Mouse (Mus musculus) T-cell, adult 2 months (primary cell): ENCODE measurements around the gene Bcas2.
"Not testable (repeated sequence)": the region's sequence is repeated elsewhere in the genome, so short reads cannot be mapped to it uniquely, and the experiment has no call there.

ENCODE experiments used
- DNase-seq: peaks from one replicate; pipeline ENCODE4 v3.0.0; 2022; ENCODE audit warnings: low spot score

The Bcas2 gene

DNA sequence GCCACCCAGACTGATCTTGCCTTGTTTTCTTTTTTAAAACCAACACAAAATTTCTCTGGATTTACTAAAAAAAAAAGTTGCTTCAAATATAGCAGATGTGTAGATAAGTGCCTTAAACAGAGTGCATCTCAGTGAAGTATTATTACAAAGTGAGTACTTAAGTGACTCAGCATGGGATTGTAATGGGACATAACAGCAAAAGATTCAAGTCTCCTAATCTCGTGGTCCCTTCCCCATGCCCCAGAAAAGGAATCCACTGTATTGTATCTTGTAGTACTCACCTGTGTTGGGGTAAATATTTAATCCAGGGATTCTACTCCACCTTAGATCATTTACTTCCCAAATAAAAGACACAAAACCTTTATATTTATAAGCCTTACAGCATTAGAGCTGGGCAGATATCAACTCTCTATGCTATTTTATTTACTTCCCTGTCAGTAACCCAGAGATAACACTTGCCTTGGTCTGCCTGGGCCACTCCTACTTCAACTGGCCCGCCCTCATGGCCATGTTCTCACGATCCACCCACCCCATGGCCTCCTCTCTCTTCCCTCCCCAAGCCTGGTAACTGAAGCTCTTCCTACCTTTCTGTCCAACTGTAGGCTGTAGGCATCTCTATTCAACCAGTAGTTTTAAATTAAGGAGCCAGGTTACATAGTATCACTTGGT lies 12.1 kb upstream of the Bcas2 start:
- no peak for DNase-seq

DNA sequence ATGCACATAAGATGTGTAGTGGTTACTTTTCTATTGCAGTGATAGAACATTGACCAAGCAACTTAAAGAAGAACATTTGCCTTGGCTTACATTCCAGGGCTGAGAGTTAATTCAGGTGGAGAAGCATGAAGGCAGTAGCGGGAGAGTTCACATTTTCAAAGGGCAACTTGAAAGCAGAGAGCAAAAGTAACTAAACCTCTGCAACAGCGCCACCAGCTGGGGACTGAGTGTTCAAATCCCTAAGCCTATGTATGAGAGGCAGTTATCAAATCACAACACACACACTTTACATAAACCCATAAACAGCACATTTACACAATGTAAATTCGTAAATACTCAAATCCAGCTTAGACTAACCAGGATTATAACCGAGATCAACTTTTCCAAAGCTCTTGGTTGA lies 1.7 kb upstream of the Bcas2 start:
- DNase-seq = peak; percentile 80

DNA sequence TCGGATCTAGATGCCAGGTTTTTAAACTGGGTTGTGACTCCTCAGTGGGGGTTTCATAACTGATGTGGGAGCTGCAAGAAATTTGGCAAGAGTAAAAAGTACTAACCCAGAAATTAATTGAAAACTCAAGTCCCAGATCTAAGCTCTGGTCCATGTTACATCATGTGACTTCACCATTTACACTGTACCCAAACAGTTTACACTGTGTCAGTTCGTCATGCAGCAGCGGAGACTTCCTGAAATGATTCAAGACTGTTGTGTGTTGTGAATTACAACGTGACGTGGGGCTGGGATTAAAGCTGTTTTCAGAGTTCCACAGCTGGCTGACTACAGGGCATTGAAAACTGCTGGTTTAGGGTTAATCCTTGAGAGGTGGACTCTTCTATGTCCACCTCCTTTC lies 1.2 kb downstream of the Bcas2 start:
- no peak for DNase-seq

DNA sequence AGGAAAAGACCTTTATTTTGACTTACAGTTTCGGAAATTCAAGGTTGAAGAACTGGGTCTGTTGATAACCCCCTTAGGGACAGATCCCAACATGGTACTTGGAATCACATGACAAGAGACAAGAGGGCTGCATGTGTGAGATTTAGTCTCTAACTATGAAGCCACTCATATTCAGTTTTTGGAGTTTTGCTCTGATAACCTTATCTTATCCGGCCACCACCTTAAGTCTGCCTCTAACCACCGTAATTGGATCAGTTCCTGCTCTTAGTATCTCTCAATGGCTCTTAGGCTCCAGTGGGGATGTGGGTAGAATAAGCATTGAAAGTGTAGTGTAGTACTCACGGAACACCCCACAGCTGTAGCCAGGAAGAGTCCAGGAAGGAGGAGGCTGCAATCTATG lies 5.3 kb downstream of the Bcas2 start:
- DNase-seq = no peak

DNA sequence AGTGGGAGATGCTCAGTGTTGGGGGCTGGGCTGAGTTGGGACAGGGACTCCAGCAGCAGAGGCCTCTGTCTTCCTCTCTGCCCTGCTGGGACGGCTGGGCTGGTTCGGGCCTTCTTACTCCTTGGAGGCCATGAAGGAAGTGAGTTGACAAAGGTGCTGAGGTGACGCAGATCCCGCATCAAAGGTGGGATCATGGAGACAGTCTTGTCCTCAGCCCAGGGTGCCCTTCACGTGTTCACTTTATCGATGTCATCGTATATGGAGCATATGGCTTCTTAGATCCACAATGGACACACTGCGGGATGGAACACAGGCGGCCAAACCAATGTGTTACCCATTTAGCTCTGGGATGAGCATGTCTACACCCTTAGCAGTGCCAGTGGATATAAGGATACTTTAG lies 8.1 kb downstream of the Bcas2 start:
- no peak for DNase-seq

DNA sequence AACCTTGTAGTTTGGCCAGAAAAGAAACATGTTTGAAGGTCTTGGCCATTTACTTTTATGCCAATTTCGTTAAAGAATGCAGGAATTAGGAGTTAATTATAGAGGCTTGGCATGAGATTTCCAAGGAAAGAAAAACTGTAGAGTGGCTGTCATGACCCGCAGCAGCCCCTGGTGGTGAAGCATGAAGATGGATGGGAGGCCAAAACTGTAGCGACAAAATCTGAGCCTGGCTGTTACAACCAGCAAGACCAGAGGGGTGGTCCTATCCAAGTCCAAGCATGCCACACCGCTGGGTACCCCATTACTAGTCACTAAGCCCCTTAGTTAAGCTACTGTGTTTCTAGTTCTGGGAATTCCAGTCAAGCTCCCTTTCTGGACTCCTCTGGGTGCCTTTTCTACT lies 9.7 kb downstream of the Bcas2 start:
- DNase-seq = no peak

DNA sequence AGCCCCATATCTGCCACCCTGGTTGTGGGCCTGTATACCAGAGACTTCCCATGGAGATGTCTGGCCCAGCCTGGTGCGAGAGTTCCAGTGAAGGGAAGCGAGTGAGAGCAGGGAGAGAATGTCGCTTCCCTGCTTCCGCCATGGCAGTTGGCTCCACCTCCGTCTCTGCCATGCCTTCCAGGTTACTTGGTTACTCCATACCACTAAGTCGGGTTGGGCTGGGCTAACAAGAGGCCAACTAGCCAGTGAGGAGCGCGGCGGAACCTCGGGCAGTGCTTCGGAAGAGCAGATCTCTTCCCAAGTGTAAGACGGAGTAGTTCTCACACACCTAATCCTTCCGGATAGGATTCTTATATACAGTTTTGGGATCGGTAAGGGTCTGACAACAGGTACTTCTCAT lies 11.4 kb downstream of the Bcas2 start:
- no peak for DNase-seq

DNA sequence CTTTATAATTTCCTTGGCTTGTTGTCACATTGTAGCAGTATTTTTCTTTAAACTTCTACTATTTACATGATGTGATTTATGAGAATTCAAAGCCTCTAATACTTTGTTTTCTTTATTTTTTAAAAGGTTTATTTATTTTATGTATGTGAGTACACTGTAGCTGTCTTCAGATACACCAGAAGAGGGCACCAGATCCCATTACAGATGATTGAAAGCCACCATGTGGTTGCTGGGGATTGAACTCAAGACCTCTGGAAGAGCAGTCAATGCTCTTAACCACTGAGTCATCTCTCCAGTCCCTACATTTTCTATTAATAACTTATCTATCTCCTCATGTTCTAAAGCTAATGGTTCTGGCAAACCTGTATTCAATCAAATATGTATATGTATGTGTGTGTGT lies 13.0 kb downstream of the Bcas2 start:
- peak; percentile 15 for DNase-seq

DNA sequence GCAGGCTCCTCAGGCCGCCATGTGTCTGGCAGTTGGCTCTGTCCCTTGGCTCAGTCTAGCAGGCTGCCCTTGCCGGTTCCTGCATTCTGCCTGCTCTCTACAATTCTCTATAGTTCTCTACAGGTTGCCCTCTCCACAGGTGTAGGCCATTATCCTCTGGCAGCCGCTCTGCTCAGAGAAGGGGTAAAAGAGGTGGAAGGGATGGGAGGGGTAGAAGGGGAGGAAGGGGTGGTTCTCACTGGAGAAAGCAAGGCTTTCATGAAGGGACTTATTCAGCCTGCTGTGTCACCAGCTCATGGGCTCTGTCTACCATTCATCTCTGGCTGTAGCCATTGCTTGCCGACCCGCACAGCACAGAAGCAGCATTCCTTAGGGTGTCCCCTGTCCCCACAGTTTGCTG lies 17.0 kb downstream of the Bcas2 start:
- DNase-seq = no peak

DNA sequence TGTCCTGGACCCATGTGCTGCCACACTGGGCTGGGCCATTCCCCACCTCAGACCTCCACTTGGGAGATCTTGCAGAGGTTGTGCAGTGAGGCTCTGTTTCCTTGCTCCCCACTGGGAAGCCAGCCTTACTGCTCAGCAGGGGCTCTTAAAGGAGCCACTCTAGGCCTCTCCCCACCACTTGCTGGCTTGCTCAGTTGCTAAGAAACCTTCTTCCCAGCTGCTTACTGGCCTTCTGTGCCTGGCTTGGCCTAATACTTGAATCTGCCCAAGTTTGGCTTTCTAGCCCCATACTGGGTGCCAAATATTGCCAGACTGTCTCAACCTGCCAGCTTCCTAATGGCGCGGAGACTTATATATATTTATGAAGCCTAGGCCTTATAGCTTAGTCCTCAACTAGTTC lies 17.4 kb downstream of the Bcas2 start:
- no peak for DNase-seq

DNA sequence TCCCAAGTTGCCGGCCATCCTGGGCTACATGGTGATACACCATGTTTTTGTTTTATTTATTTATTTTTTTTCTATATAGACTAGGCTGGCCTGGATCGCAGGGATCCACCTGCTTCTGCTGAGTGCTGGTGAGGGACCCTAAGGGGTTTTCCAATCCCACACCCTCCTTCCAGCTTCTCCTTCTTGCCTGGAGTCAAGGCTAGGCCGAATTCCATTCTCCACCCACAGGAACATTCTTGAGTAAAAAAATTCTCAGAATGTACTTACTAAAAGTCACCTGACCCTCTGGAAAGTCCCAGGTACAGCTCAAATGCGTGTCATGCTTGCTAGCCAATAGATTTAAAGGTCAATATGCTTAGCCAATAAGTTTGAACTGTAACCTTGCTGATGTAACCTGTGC lies 20.7 kb downstream of the Bcas2 start:
- DNase-seq = no peak

DNA sequence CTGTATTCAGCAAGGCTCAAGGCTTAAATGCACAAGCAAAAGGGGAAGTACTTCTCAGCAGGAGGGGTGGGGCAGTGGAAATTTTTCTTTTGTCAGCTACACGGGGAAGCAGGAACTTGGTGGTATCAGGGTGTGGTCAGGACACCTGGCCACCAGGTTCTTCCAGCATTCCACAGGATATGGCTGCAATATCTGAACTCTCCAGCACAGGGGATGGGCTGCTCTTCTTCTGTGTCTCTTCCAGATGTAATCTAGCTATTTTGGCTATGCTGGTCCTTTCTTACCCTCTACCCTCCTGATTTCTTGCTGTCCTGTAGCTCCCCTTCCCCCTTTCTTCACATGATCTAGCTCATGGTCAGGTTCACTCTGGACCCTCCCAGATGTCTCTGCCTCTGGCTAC lies 21.7 kb downstream of the Bcas2 start:
- no peak for DNase-seq

DNA sequence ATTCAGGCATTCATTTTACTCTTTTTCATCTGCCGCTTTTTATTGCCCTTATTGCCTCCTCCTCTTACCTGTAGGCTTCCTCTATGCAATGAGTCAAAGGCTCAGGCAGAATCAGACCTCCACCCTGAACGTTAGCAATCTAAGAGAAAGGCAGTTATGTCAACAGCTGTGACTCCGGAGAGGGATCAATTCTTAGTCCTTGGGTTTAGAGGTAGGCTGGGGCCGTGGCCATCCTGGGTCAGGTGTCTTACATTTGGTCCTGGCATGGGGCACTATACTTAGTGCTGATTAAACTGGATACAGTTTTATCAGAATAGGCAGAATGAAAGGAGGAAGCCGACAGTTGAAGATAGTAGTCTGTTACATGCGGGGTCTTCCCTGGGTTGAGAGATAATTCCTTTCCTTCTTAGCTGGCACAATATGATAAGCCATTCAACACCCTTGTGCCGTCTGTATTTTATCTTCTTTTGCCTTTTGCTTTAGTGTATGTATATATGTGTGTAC lies 24.9 kb downstream of the Bcas2 start:
- DNase-seq = no peak

DNA sequence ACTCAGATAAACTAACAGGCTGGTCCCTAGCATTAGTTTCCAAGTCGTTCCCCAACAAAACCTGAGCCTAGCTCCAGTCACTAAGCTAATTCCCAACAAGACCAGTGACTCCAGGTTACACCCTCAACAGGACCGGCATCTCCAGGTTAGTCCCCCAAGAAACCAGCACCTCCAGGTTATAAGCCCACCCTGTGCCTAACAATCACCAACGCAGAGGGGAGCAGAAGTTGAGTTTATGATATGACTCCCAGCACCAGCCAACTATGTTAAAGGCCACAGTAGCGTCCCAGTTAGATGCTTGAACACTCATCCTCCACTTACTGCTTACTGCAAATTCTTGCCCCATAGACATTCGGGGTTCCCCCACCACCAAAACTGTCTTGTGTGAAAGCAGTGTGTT lies 27.9 kb downstream of the Bcas2 start:
- DNase-seq = no peak

DNA sequence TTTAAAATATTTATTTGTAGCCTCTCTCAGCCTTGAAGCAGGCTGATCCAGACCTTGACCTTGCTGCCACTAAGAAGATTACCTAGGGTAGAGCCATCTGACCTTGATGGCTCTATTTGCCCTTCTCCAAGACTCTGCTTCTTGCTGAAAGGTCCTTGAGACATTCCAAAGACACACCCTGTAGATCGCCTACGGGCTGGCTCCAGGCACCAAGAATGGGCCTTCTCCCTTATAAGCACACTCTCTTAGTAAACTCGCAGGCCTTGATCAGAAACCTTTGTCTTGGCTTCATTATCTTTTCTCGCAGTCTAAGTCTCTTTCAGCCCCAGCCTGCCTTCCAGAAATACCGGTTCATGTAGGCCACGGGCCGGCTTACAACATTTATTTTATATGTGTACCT lies 29.6 kb downstream of the Bcas2 start:
- DNase-seq = not testable (repeated sequence)

DNA sequence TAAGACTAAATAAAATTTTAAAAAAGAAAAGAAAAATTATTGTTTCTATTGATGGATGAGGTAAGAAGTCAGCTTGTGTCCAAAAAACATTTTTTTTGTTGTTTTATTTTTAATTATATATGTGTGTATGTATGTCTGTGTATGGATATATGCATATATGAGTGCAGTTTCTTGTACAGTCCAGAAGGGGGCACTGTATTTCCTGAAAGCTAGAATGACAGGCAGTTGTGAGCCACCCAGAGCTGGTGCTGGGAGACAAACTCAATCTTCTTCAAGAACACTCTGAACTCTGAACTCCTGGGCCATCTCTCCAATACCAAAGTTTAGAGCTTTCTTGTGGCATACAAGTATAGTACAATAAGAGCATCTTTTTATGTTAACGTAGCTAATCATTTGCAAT lies 32.1 kb downstream of the Bcas2 start:
- DNase-seq = no peak

DNA sequence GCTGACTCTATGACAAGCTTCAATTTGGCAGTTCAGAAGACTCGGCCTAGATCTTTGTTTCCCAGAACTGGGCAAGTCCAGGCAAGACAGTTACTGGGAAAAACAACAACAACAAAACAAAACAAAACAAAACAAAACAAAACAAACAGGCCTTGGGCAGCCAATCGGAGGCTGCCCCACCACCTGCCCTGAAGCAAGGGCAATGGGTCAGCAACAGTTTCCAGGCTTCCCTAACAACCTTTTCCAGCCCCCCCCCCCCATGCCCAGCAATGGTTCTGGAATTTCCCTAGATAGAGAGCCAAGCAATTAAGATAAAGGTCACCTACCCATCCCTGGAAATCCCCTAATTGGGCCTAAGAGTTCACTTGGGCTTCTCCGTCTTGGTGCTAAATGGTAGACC lies 33.0 kb downstream of the Bcas2 start:
- no peak for DNase-seq

DNA sequence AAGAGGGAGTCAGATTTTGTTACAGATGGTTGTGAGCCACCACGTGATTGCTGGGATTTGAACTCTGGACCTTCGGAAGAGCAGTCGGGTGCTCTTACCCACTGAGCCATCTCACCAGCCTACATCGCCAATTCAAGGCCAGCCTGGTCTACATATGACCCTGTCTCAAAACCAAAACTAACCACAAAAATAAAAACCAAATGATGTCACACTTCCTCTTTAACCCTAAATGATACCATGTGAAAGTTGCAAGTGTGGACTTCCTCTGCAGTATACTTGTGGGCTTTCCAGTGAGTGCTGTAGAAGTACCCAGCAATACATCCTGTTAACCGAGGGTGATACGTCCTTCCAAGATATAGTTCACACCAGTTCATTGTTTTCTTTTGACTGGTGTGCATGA lies 34.9 kb downstream of the Bcas2 start:
- peak; percentile 62 for DNase-seq

DNA sequence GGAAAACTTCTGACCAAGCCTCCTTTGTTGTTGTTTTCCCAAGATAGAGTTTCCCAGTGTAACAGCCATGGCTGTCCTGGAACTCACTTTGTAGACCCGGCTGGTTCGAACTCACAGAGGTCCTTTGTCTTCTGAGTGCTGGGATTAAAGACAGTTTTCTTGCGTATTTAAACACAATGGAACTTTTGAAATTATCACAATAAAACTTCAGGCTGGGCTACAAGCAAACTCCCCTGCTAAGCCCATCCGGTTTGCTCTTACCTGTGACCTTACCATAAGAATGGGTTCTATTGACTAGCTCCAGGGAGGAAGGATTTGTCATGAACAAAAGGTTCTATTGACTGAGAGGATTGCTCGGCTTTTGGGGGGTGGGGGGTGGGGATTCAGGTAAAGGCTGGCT lies 36.3 kb downstream of the Bcas2 start:
- DNase-seq = no peak

DNA sequence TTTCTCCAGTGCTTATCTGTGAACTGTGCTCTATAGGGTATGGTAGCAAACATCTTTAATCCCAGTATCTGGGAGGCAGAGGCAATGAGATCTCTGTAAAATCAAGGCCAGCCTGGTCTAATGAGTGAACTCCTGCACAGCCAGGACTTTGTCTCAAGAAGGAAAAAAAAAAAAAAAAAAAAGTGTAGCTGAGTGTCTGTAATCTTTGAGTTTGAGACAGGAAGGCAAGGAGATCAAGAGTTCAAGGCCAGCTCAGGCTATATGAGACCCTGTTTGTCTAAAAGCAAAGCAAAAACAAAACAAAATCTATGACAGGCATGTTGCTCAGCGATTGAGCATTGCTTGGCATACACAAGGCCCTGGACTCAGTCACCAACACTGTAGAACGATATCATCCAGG lies 36.8 kb downstream of the Bcas2 start:
- no peak for DNase-seq

DNA sequence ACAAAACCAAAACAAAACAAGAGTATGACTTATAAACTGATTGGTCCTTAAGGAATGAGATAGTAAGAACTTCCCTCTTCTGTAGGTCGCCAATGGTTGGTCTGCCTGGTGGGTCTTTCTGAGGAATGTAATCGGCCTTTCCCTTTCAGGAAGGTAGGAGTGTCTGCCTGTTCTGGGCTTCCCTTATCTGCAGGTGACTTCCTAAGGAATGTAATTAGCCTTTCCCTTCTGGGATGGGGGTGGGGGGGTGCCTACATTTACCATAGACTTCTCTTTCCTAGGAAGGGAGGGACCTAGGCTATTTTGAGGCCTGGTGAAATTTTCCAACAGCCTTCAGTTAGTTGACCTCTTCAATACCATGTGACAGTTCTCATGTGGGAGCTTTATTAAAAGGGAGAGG lies 39.6 kb downstream of the Bcas2 start:
- DNase-seq = no peak

DNA sequence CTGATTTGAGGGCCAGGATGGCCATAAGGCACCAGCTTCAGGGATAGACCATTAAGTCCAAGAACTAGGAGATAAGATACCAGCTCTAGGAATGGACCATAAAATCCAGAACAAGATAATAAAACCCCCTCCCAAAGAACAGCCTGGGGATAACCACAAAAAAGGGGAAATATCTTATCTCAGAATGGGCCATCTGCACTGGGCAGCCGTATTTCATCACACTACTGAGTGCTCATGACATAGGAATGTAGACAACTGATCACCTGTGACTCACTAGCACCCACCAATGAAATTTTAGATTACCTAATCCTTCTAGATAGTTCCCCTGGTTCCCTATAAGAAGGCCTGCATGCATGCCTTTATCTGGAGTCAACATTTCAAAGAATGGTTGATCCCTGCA lies 40.7 kb downstream of the Bcas2 start:
- DNase-seq = no peak

DNA sequence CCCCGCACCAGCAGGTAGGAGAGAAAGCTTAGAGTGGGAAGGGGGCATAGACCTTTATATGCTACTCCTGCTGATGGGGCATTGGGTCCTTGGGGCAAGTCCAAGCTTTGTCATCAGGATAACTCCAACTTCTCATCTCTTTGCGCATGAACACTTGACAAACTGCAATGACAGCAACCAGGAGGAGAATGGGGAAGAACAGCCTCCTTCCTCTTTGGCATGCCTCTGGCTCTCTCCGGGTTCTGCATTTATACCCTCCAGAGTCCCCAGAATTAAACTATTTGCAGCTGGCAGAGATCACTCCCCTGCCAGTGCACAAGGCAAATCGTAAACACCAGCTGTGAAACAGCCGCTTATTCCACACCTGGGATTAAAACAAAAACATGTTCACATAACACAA lies 42.1 kb downstream of the Bcas2 start:
- DNase-seq = no peak

DNA sequence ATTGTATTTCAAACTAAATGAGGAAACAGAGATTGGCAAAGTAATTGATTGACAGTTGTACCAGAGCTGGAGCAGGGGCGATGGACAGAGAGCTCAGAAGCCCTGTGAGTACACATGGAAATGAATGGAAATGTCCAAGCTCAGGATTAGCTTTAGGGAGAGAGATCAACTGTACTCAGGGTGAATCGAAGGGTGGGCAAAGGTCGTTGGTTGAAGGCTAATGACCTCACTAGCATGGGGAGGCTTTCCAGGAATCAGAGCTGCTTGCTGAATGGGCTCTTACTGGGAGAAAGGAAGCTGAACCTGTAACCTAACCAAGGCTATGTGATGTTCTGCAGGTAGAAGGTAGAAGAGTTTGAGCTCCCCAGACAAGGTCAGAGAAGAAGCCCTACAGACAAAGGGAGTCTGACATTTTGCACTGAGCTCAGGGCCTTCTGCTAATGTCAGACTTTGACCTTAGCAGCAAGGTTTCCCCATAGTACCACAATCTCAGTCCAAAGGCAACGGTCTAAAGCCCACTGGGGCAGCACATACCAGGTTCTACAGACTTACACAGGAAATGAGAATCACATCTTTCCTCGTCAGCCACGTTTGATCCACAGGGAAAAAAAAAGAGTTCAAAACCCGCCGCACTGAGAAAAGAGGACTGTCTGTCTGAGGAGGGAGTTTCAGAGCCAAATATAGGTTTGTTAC lies 43.3 kb downstream of the Bcas2 start:
- DNase-seq = no peak
